Mouse (Mus musculus) adrenal gland, postnatal 10 days (tissue): ENCODE results near the gene Spef1. TPM values are rescaled to one million over a fixed set of nuclear protein-coding genes. Genes with fewer than 3 reads are reported as not detected.

Experiments
- DNase-seq: peaks from one replicate; pipeline ENCODE4 v3.0.0; 2021; ENCODE audit warnings: mixed read lengths
- total RNA-seq, 2 experiments: library from RNA; stranded (reverse); gene quantifications; 2 replicates each; pipeline ENCODE4 v1.2.3; 2021

Gene Spef1
- total RNA-seq, 2 experiments from 2014 or later = 7.4 to 10.5 TPM

- DNase-seq = no peak
Observed at GRCm38 (mm10) chr2:131141336-131141986, 45.6 kb downstream of the Spef1 start.

- no peak for DNase-seq
Observed at GRCm38 (mm10) chr2:131140533-131140905, 46.6 kb downstream of the Spef1 start.

- DNase-seq = peak; percentile 27
Observed at GRCm38 (mm10) chr2:131139886-131140532, 47.1 kb downstream of the Spef1 start.

- DNase-seq = peak; percentile 0
Observed at GRCm38 (mm10) chr2:131139287-131139686, 47.8 kb downstream of the Spef1 start.

GRCm38 (mm10) chr2:131138760-131139159, 48.3 kb downstream of the Spef1 start:
- no peak for DNase-seq

GRCm38 (mm10) chr2:131138296-131138695, 48.8 kb downstream of the Spef1 start:
- no peak for DNase-seq

- no peak for DNase-seq
Observed at GRCm38 (mm10) chr2:131135521-131136139, 51.5 kb downstream of the Spef1 start.

GRCm38 (mm10) chr2:131134826-131135400, 52.2 kb downstream of the Spef1 start:
- peak; percentile 3 for DNase-seq

- peak; percentile 34 for DNase-seq
Observed at GRCm38 (mm10) chr2:131134381-131134780, 52.7 kb downstream of the Spef1 start.

GRCm38 (mm10) chr2:131132930-131133547, 54.0 kb downstream of the Spef1 start, which contains the start of gene Gm11037:
Gene Gm11037 (plus strand): TSS chr2:131133497.
- no peak for DNase-seq

- no peak for DNase-seq
Observed at GRCm38 (mm10) chr2:131132111-131132888, 54.8 kb downstream of the Spef1 start.

GRCm38 (mm10) chr2:131130849-131131248, 56.2 kb downstream of the Spef1 start:
- DNase-seq = no peak

- no peak for DNase-seq
Observed at GRCm38 (mm10) chr2:131129836-131130235, 57.2 kb downstream of the Spef1 start.

- no peak for DNase-seq
Observed at GRCm38 (mm10) chr2:131128636-131129157, 58.4 kb downstream of the Spef1 start.

GRCm38 (mm10) chr2:131128211-131128610, 58.9 kb downstream of the Spef1 start:
- DNase-seq = no peak

GRCm38 (mm10) chr2:131127161-131127730, 59.8 kb downstream of the Spef1 start, which contains the start of gene Hspa12b:
Gene Hspa12b (plus strand): TSS chr2:131127280.
- DNase-seq = peak; percentile 73

- DNase-seq = no peak
Observed at GRCm38 (mm10) chr2:131125964-131126815, 60.9 kb downstream of the Spef1 start.

- no peak for DNase-seq
Observed at GRCm38 (mm10) chr2:131125157-131125963, 61.7 kb downstream of the Spef1 start.

GRCm38 (mm10) chr2:131124166-131124565, 62.9 kb downstream of the Spef1 start:
- no peak for DNase-seq
